Mouse (Mus musculus): ENCODE data around the gene Enox1. TPM values are rescaled to one million over a fixed set of nuclear protein-coding genes. Genes with fewer than 3 reads are reported as not detected.
A peak's percentile ranks its signal among the peaks of the same experiment; 100 is the strongest.

Gene Enox1
- polyA plus RNA-seq, 1 experiment = 3.1 TPM

DNA sequence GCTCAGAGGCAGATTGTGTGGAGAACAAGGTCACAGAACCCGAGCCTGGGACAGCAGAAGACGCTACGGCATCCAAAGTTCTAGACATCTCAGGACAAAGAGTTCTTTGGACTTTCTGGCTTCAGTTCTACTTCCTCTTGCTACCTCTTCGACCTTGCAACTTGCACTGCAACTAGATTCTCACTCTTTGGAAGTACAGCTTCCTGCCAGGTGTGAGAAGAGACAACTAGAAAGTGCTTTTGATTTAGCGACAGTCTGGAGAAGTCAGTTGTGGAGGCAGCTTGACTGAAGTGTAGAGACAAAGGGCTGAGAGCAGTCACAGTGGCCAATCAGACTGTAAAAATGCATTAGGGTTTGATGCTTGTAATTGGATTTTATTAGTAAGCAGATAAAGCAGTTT lies 256.5 kb downstream of the Enox1 start:
- Histone ChIP-seq H3K79me2 (ENCODE audit: control insufficient read depth, insufficient read depth) (no peaks in the 10 kb centered on the region), H3ac (ENCODE audit: control insufficient read depth, insufficient read length) (no peak overlapping the region), H3K4me2 (ENCODE audit: low read depth) (no peak overlapping the region), H3K27me3 (ENCODE audit: control insufficient read depth, insufficient read depth, insufficient read length) (no peaks in the 10 kb centered on the region), H3K4me3 (no peak overlapping the region), H3K36me3 (ENCODE audit: control insufficient read depth, insufficient read depth) (no peaks in the 10 kb centered on the region)
- TF ChIP-seq REST (IDR thresholded peaks at IDR 0.05; ENCODE audit: insufficient read depth, insufficient read length) (no peak), TCF3 (IDR thresholded peaks at IDR 0.05; ENCODE audit: insufficient read length, low read depth) (no peak), MYOG (IDR thresholded peaks at IDR 0.05; ENCODE audit: control insufficient read depth in 1 of 3, insufficient read depth in 1 of 3, insufficient read length in 2 of 3, low read depth in 2 of 3) (no peak), SRF (IDR thresholded peaks at IDR 0.05; ENCODE audit: control insufficient read depth, insufficient read length, low read depth) (no peak), MYOD1 (IDR thresholded peaks at IDR 0.05; ENCODE audit: control insufficient read depth in 1 of 3, insufficient read length in 2 of 3, low read depth in 2 of 3) (no peak), MAX (IDR thresholded peaks at IDR 0.05; ENCODE audit: low read depth) (no peak), CEBPB (IDR thresholded peaks at IDR 0.05; ENCODE audit: insufficient read depth, poor library complexity, severe bottlenecking) (no peak), POLR2A (IDR thresholded peaks at IDR 0.05; ENCODE audit: insufficient read length, low read depth) (no peak), USF1 (IDR thresholded peaks at IDR 0.05; ENCODE audit: low read depth) (no peak), POLR2AphosphoS2 (IDR thresholded peaks at IDR 0.05; ENCODE audit: insufficient read length, low read depth) (no peak), E2F4 (IDR thresholded peaks at IDR 0.05; ENCODE audit: insufficient read depth) (no peak), TCF12 (IDR thresholded peaks at IDR 0.05; ENCODE audit: insufficient read depth, poor library complexity, severe bottlenecking) (no peak)

DNA sequence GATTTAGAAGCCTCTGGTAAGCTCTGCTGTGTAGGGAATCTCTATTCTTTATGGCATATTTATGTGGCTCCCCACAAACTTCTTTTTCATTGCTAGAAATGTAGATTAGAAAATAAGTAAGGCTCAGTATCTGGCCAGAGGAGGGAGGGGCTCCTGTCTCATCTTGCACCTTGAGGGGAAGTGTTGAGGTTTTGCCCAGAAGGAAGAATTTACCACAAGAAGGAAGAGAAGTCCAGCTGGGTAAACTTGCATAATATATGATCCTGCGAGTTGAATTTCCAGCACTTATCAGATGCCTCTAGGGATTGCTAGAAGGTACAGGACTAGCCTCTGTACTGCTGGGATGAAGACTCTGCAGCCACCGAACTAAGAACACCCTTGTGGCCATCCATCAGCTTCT lies 259.8 kb downstream of the Enox1 start:
- Histone ChIP-seq H3K79me2 (ENCODE audit: control insufficient read depth, insufficient read depth) (no peaks in the 10 kb centered on the region), H3K4me3 (no peak overlapping the region), H3K27me3 (ENCODE audit: control insufficient read depth, insufficient read depth, insufficient read length) (no peaks in the 10 kb centered on the region)

DNA sequence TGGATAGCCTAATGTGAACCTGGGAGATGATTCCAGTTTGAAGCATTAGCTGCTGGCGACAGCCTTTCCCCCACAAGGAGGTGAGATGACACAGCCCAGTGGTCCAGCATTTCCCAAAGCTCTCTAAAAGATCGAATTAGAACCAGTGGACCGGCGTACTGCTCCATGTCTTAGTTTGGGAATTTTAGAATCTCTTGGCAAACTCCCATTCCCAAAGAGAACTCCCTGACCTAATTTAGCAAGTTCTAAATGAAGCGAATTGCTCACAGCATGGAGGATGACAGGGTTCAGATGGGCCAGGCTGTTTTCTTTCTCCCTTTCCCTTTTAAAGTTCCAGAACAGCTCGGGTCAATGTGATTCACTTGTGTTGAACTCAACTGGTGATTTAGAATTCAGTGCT lies 264.5 kb downstream of the Enox1 start:
- Histone ChIP-seq H3ac (ENCODE audit: control insufficient read depth, insufficient read length) (no peak overlapping the region), H3K36me3 (ENCODE audit: control insufficient read depth, insufficient read depth) (no peaks in the 10 kb centered on the region), H3K27me3 (ENCODE audit: control insufficient read depth, insufficient read depth, insufficient read length) (no peaks in the 10 kb centered on the region), H3K4me3 (no peak overlapping the region), H3K4me2 (ENCODE audit: low read depth) (no peak overlapping the region), H3K79me2 (ENCODE audit: control insufficient read depth, insufficient read depth) (no peaks in the 10 kb centered on the region)
- no peak for TF ChIP-seq MAX (IDR thresholded peaks at IDR 0.05; ENCODE audit: low read depth)
- no peak for TF ChIP-seq POLR2A (IDR thresholded peaks at IDR 0.05; ENCODE audit: insufficient read length, low read depth)
- TF ChIP-seq TCF12 (IDR thresholded peaks at IDR 0.05; ENCODE audit: insufficient read depth, poor library complexity, severe bottlenecking) = no peak
- TF ChIP-seq POLR2AphosphoS2 (IDR thresholded peaks at IDR 0.05; ENCODE audit: insufficient read length, low read depth) = no peak
- TF ChIP-seq TCF3 (IDR thresholded peaks at IDR 0.05; ENCODE audit: insufficient read length, low read depth) = no peak
- TF ChIP-seq MYOD1 (IDR thresholded peaks at IDR 0.05; ENCODE audit: control insufficient read depth in 1 of 3, insufficient read length in 2 of 3, low read depth in 2 of 3) = no peak
- no peak for TF ChIP-seq E2F4 (IDR thresholded peaks at IDR 0.05; ENCODE audit: insufficient read depth)
- TF ChIP-seq USF1 (IDR thresholded peaks at IDR 0.05; ENCODE audit: low read depth) = no peak
- TF ChIP-seq REST (IDR thresholded peaks at IDR 0.05; ENCODE audit: insufficient read depth, insufficient read length) = no peak
- TF ChIP-seq CEBPB (IDR thresholded peaks at IDR 0.05; ENCODE audit: insufficient read depth, poor library complexity, severe bottlenecking) = no peak
- no peak for TF ChIP-seq SRF (IDR thresholded peaks at IDR 0.05; ENCODE audit: control insufficient read depth, insufficient read length, low read depth)
- TF ChIP-seq MYOG (IDR thresholded peaks at IDR 0.05; ENCODE audit: control insufficient read depth in 1 of 3, insufficient read depth in 1 of 3, insufficient read length in 2 of 3, low read depth in 2 of 3) = no peak

More for the DNA sequence above, 259.8 kb downstream of the Enox1 start:
- no peaks in the 10 kb centered on the region for H3K36me3 ChIP-seq (ENCODE audit: control insufficient read depth, insufficient read depth)
- TF ChIP-seq SRF (IDR thresholded peaks at IDR 0.05; ENCODE audit: control insufficient read depth, insufficient read length, low read depth) (no peak), MYOG (IDR thresholded peaks at IDR 0.05; ENCODE audit: control insufficient read depth in 1 of 3, insufficient read depth in 1 of 3, insufficient read length in 2 of 3, low read depth in 2 of 3) (no peak), TCF12 (IDR thresholded peaks at IDR 0.05; ENCODE audit: insufficient read depth, poor library complexity, severe bottlenecking) (peak; percentile 19), CEBPB (IDR thresholded peaks at IDR 0.05; ENCODE audit: insufficient read depth, poor library complexity, severe bottlenecking) (0 out of 2 replicates have a peak, but pooled peaks have one; percentile 34), MYOD1 (IDR thresholded peaks at IDR 0.05; ENCODE audit: control insufficient read depth in 1 of 3, insufficient read length in 2 of 3, low read depth in 2 of 3) (peak in 1 of 3 experiments; percentile 18), POLR2A (IDR thresholded peaks at IDR 0.05; ENCODE audit: insufficient read length, low read depth) (no peak), E2F4 (IDR thresholded peaks at IDR 0.05; ENCODE audit: insufficient read depth) (no peak), POLR2AphosphoS2 (IDR thresholded peaks at IDR 0.05; ENCODE audit: insufficient read length, low read depth) (no peak), REST (IDR thresholded peaks at IDR 0.05; ENCODE audit: insufficient read depth, insufficient read length) (no peak), TCF3 (IDR thresholded peaks at IDR 0.05; ENCODE audit: insufficient read length, low read depth) (no peak), MAX (IDR thresholded peaks at IDR 0.05; ENCODE audit: low read depth) (no peak), USF1 (IDR thresholded peaks at IDR 0.05; ENCODE audit: low read depth) (no peak)
- H3K4me2 ChIP-seq (ENCODE audit: low read depth) = no peak overlapping the region
- no peak overlapping the region for H3ac ChIP-seq (ENCODE audit: control insufficient read depth, insufficient read length)

DNA sequence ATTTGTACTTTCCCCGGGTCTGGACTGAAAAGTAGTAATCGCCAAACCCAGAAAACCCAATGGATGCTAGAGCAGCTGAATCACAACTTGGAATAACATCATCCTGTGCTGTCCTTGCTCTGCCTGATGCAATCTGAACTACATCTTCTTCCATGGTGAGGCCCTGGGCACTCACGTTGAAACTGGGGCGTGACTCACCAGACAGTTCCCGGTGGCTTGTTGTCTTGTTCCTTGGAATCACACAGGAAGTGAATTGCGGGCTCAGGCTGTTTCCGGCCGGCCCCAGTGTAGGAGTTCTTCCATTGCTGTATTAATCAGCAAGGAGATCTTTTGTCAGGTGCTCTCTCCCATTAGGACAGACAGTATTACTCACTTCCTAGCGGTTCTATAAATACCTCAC lies 266.6 kb downstream of the Enox1 start:
- H3K36me3 ChIP-seq (ENCODE audit: control insufficient read depth, insufficient read depth) = no peaks in the 10 kb centered on the region
- H3K27me3 ChIP-seq (ENCODE audit: control insufficient read depth, insufficient read depth, insufficient read length) = no peaks in the 10 kb centered on the region
- H3K4me3 ChIP-seq = no peak overlapping the region
- H3K79me2 ChIP-seq (ENCODE audit: control insufficient read depth, insufficient read depth) = no peaks in the 10 kb centered on the region
- no peak for TF ChIP-seq TCF12 (IDR thresholded peaks at IDR 0.05; ENCODE audit: insufficient read depth, poor library complexity, severe bottlenecking)
- TF ChIP-seq MAX (IDR thresholded peaks at IDR 0.05; ENCODE audit: low read depth) = no peak
- no peak for TF ChIP-seq MYOG (IDR thresholded peaks at IDR 0.05; ENCODE audit: control insufficient read depth in 1 of 3, insufficient read depth in 1 of 3, insufficient read length in 2 of 3, low read depth in 2 of 3)
- TF ChIP-seq E2F4 (IDR thresholded peaks at IDR 0.05; ENCODE audit: insufficient read depth) = no peak
- TF ChIP-seq REST (IDR thresholded peaks at IDR 0.05; ENCODE audit: insufficient read depth, insufficient read length) = no peak
- peak; percentile 27 for TF ChIP-seq POLR2A (IDR thresholded peaks at IDR 0.05; ENCODE audit: insufficient read length, low read depth)
- TF ChIP-seq CEBPB (IDR thresholded peaks at IDR 0.05; ENCODE audit: insufficient read depth, poor library complexity, severe bottlenecking) = peak; percentile 85
- TF ChIP-seq USF1 (IDR thresholded peaks at IDR 0.05; ENCODE audit: low read depth) = no peak
- TF ChIP-seq MYOD1 (IDR thresholded peaks at IDR 0.05; ENCODE audit: control insufficient read depth in 1 of 3, insufficient read length in 2 of 3, low read depth in 2 of 3) = peak in 1 of 3 experiments; percentile 41
- TF ChIP-seq SRF (IDR thresholded peaks at IDR 0.05; ENCODE audit: control insufficient read depth, insufficient read length, low read depth) = no peak
- peak overlapping the region; percentile 48 for H3K4me2 ChIP-seq (ENCODE audit: low read depth)
- no peak overlapping the region for H3ac ChIP-seq (ENCODE audit: control insufficient read depth, insufficient read length)

Data from myocyte (in vitro differentiated cells).